Mouse (Mus musculus) stomach, embryonic 15.5 days (tissue): ENCODE data around the gene Fnip2. TPM values are rescaled to one million over a fixed set of nuclear protein-coding genes. Genes with fewer than 3 reads are reported as not detected.
A peak's percentile ranks its signal among the peaks of the same experiment; 100 is the strongest.

ENCODE experiments used
- ATAC-seq: fragments of 200-750 bp; cut with Nextera tagmentation; 2 replicates; pipeline ENCODE4 v1.8.0; 2017; ENCODE audit warnings: low read depth, moderate number of reproducible peaks, moderate TSS enrichment; ENCODE audit not compliant: insufficient read depth, low FRiP score
- H3K27ac ChIP-seq: fragments of 300-500 bp; sonication (generic); 2 replicates; pipeline ENCODE4 v1.5.1; 2015; ENCODE audit warnings: mild to moderate bottlenecking, inconsistent platforms
- H3K27me3 ChIP-seq: fragments of 300-500 bp; sonication (generic); replicated peaks from 2 replicates; pipeline ENCODE4 v1.6.1; 2015; ENCODE audit warnings: inconsistent platforms
- H3K36me3 ChIP-seq: fragments of 300-500 bp; sonication (generic); 2 replicates; pipeline ENCODE4 v1.6.1; 2015; ENCODE audit warnings: inconsistent platforms
- H3K4me1 ChIP-seq: fragments of 300-500 bp; sonication (generic); 2 replicates; pipeline ENCODE4 v1.6.1; 2015; ENCODE audit warnings: inconsistent platforms
- H3K4me2 ChIP-seq: fragments of 300-500 bp; sonication (generic); 2 replicates; pipeline ENCODE4 v1.6.1; 2015; ENCODE audit warnings: mild to moderate bottlenecking, inconsistent platforms
- H3K4me3 ChIP-seq: fragments of 300-500 bp; sonication (generic); replicated peaks from 2 replicates; pipeline ENCODE4 v1.5.1; 2015; ENCODE audit warnings: inconsistent platforms
- H3K9ac ChIP-seq: fragments of 300-500 bp; sonication (generic); 2 replicates; pipeline ENCODE4 v1.6.1; 2015; ENCODE audit warnings: inconsistent platforms
- H3K9me3 ChIP-seq: fragments of 300-500 bp; sonication (generic); 2 replicates; pipeline ENCODE4 v1.6.1; 2016; ENCODE audit warnings: inconsistent platforms
- WGBS: fragments of 180-500 bp; shearing (Covaris S2); methylation state at CpG from one replicate; pipeline ENCODE4 v1.1.7; 2015; 5-methylcytosine and 5-hydroxymethylcytosine counted together
- polyA plus RNA-seq: library from polyadenylated mRNA; unstranded; fragments of >200 nt; fragmentation: Nextera tagmentation; extraction: Ambion mirVana; gene quantifications from 2 replicates; pipeline ENCODE4 v1.2.1, GENCODE M21; 2015

Fnip2 gene
- polyA plus RNA-seq, 1 experiment from 2014 or later, result 5.4 TPM

GRCm38 (mm10) chr3:79517884-79518591, 49.6 kb downstream of the Fnip2 start:
- H3K4me3 ChIP-seq, result no peak overlapping the region

GRCm38 (mm10) chr3:79516958-79517357, 50.6 kb downstream of the Fnip2 start:
- H3K4me2 ChIP-seq, result no peak overlapping the region
- H3K9ac ChIP-seq, result no peak overlapping the region
- H3K4me3 ChIP-seq, result no peak overlapping the region
- no peaks in the 10 kb centered on the region for H3K36me3 ChIP-seq
- no peak overlapping the region for H3K27ac ChIP-seq
- 82% methylated on average over 4 of the region's 4 CpGs for WGBS
- H3K9me3 ChIP-seq, result no peaks in the 10 kb centered on the region
- no peak for ATAC-seq
- H3K27me3 ChIP-seq, result no peaks in the 10 kb centered on the region
- H3K4me1 ChIP-seq, result peaks cover 17% of the 10 kb centered on the region

More at GRCm38 (mm10) chr3:79517884-79518591, 49.6 kb downstream of the Fnip2 start:
- no peaks in the 10 kb centered on the region for H3K27me3 ChIP-seq
- peaks cover 17% of the 10 kb centered on the region for H3K4me1 ChIP-seq
- H3K4me2 ChIP-seq, result no peak overlapping the region
- ATAC-seq, result no peak
- H3K9me3 ChIP-seq, result no peaks in the 10 kb centered on the region
- no peak overlapping the region for H3K9ac ChIP-seq
- no peak overlapping the region for H3K27ac ChIP-seq
- 73% methylated on average over 17 of the region's 17 CpGs for WGBS
- H3K36me3 ChIP-seq, result no peaks in the 10 kb centered on the region

- no peak for ATAC-seq
- Histone ChIP-seq H3K36me3 (no peaks in the 10 kb centered on the region), H3K9me3 (no peaks in the 10 kb centered on the region), H3K9ac (no peak overlapping the region), H3K4me2 (no peak overlapping the region), H3K4me3 (no peak overlapping the region), H3K27me3 (no peaks in the 10 kb centered on the region), H3K4me1 (peaks cover 17% of the 10 kb centered on the region), H3K27ac (no peak overlapping the region)
- 57% methylated on average over 14 of the region's 14 CpGs for WGBS
Observed at GRCm38 (mm10) chr3:79516099-79516920, 51.3 kb downstream of the Fnip2 start.

- Histone ChIP-seq H3K36me3 (no peaks in the 10 kb centered on the region), H3K9ac (no peak overlapping the region), H3K9me3 (no peaks in the 10 kb centered on the region), H3K27me3 (no peaks in the 10 kb centered on the region), H3K4me2 (no peak overlapping the region), H3K4me3 (no peak overlapping the region), H3K4me1 (peaks cover 15% of the 10 kb centered on the region), H3K27ac (no peak overlapping the region)
- WGBS, result 88% methylated on average over 2 of the region's 2 CpGs
- ATAC-seq, result no peak
Observed at GRCm38 (mm10) chr3:79514304-79514703, 53.3 kb downstream of the Fnip2 start.

GRCm38 (mm10) chr3:79501166-79501728, 66.3 kb downstream of the Fnip2 start:
- 0 out of 2 replicates have a peak, but pooled peaks cover 2% of the 10 kb centered on the region for H3K36me3 ChIP-seq
- H3K4me2 ChIP-seq, result no peak overlapping the region
- H3K27me3 ChIP-seq, result no peaks in the 10 kb centered on the region
- no peak overlapping the region for H3K9ac ChIP-seq
- H3K9me3 ChIP-seq, result no peaks in the 10 kb centered on the region
- no peak overlapping the region for H3K4me3 ChIP-seq
- H3K4me1 ChIP-seq, result no peaks in the 10 kb centered on the region
- 91% methylated on average over 2 of the region's 2 CpGs for WGBS
- no peak overlapping the region for H3K27ac ChIP-seq
- ATAC-seq, result no peak

GRCm38 (mm10) chr3:79500279-79500678, 67.3 kb downstream of the Fnip2 start:
- Histone ChIP-seq H3K27ac (no peak overlapping the region), H3K27me3 (no peaks in the 10 kb centered on the region), H3K9ac (no peak overlapping the region), H3K36me3 (0 out of 2 replicates have a peak, but pooled peaks cover 2% of the 10 kb centered on the region), H3K4me3 (no peak overlapping the region), H3K9me3 (no peaks in the 10 kb centered on the region), H3K4me1 (no peaks in the 10 kb centered on the region), H3K4me2 (no peak overlapping the region)
- ATAC-seq, result no peak
- WGBS, result 81% methylated on average over 10 of the region's 10 CpGs

GRCm38 (mm10) chr3:79496668-79497067, 70.9 kb downstream of the Fnip2 start:
- Histone ChIP-seq H3K9me3 (no peaks in the 10 kb centered on the region), H3K27me3 (no peaks in the 10 kb centered on the region), H3K27ac (no peak overlapping the region), H3K36me3 (peaks cover 5% of the 10 kb centered on the region; the same call in 1 of the 2 replicates), H3K9ac (no peak overlapping the region), H3K4me1 (no peaks in the 10 kb centered on the region), H3K4me2 (no peak overlapping the region), H3K4me3 (no peak overlapping the region)
- WGBS, result 84% methylated on average over 6 of the region's 6 CpGs
- no peak for ATAC-seq

- H3K36me3 ChIP-seq, result peaks cover 5% of the 10 kb centered on the region; the same call in 1 of the 2 replicates
- no peak overlapping the region for H3K27ac ChIP-seq
- H3K9ac ChIP-seq, result no peak overlapping the region
- H3K27me3 ChIP-seq, result no peaks in the 10 kb centered on the region
- no peak overlapping the region for H3K4me3 ChIP-seq
- no peaks in the 10 kb centered on the region for H3K4me1 ChIP-seq
- WGBS, result 83% methylated on average over 7 of the region's 7 CpGs
- H3K4me2 ChIP-seq, result no peak overlapping the region
- H3K9me3 ChIP-seq, result no peaks in the 10 kb centered on the region
- ATAC-seq, result no peak
Observed at GRCm38 (mm10) chr3:79495151-79495550, 72.4 kb downstream of the Fnip2 start.

GRCm38 (mm10) chr3:79494028-79494427, 73.6 kb downstream of the Fnip2 start:
- no peak overlapping the region for H3K27ac ChIP-seq
- H3K4me3 ChIP-seq, result no peak overlapping the region
- no peak for ATAC-seq
- H3K9me3 ChIP-seq, result no peaks in the 10 kb centered on the region
- H3K9ac ChIP-seq, result no peak overlapping the region
- H3K27me3 ChIP-seq, result no peaks in the 10 kb centered on the region
- peaks cover 5% of the 10 kb centered on the region for H3K36me3 ChIP-seq
- H3K4me1 ChIP-seq, result no peaks in the 10 kb centered on the region
- 85% methylated on average over 8 of the region's 8 CpGs for WGBS
- no peak overlapping the region for H3K4me2 ChIP-seq

- H3K36me3 ChIP-seq, result peaks cover 5% of the 10 kb centered on the region
- no peak for ATAC-seq
- no peaks in the 10 kb centered on the region for H3K4me1 ChIP-seq
- H3K9me3 ChIP-seq, result no peaks in the 10 kb centered on the region
- no peak overlapping the region for H3K4me2 ChIP-seq
- no peak overlapping the region for H3K27ac ChIP-seq
- H3K9ac ChIP-seq, result no peak overlapping the region
- WGBS, result 94% methylated on average over 10 of the region's 10 CpGs
- no peak overlapping the region for H3K4me3 ChIP-seq
- no peaks in the 10 kb centered on the region for H3K27me3 ChIP-seq
Observed at GRCm38 (mm10) chr3:79493064-79493463, 74.5 kb downstream of the Fnip2 start.

GRCm38 (mm10) chr3:79491614-79492013, 76.0 kb downstream of the Fnip2 start:
- Histone ChIP-seq H3K4me2 (no peak overlapping the region), H3K27ac (no peak overlapping the region), H3K9ac (no peak overlapping the region), H3K36me3 (peaks cover 5% of the 10 kb centered on the region), H3K27me3 (no peaks in the 10 kb centered on the region), H3K4me1 (no peaks in the 10 kb centered on the region), H3K4me3 (no peak overlapping the region), H3K9me3 (no peaks in the 10 kb centered on the region)
- WGBS, result 72% methylated on average over 3 of the region's 3 CpGs
- ATAC-seq, result no peak

GRCm38 (mm10) chr3:79490102-79490501, 77.5 kb downstream of the Fnip2 start:
- H3K4me1 ChIP-seq, result no peaks in the 10 kb centered on the region
- H3K9ac ChIP-seq, result no peak overlapping the region
- no peaks in the 10 kb centered on the region for H3K27me3 ChIP-seq
- 81% methylated on average over 5 of the region's 5 CpGs for WGBS
- no peak overlapping the region for H3K27ac ChIP-seq
- H3K4me3 ChIP-seq, result no peak overlapping the region
- ATAC-seq, result peak; percentile 63; the same call in 1 of the 2 replicates
- no peak overlapping the region for H3K4me2 ChIP-seq
- H3K36me3 ChIP-seq, result peaks cover 5% of the 10 kb centered on the region
- no peaks in the 10 kb centered on the region for H3K9me3 ChIP-seq
